Mouse (Mus musculus) bone marrow macrophage, adult 2 months (primary cell): ENCODE data around the gene Cyp8b1.

Experiments
- CTCF ChIP-seq: IDR thresholded peaks from 2 replicates; pipeline ENCODE4 v1.5.1; 2012; ENCODE audit warnings: low read depth, mild to moderate bottlenecking, low read length, moderate library complexity
- POLR2A ChIP-seq: IDR thresholded peaks from 2 replicates; pipeline ENCODE4 v1.6.1; 2012; ENCODE audit warnings: mild to moderate bottlenecking, low read depth, low read length, borderline replicate concordance

DNA sequence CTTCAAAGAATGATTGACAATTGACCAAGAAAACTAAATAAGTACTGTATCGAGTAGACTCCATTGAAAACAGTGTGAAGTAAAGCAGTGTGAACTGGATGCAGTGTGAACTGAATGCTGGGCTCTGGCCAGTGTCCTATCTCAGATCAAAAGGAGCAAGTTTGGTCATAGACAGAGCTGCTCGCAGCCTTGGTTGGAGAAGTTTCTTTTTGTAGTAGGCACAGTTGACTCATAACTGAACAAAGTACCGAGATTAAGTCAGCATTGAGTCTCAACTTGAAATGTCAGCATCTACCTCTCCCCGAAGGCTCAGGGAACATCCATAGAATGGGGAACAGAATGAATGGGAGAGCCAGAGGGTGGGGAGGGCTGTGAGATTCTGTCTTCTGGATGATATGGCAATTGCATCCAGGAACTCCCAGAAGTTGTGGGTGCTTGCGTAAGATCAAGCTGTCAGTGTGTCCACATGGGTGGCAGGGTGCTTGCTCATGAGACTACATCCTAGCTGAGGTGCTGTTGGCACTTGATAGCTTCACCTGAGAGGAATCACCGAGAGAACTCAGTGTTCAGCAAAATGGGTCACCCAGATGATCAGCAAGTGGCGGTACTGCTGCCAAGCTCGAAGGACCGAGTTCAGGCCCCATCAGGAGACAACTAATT lies 8.9 kb upstream of the Cyp8b1 start:
- TF ChIP-seq CTCF: no peak
- no peak for TF ChIP-seq POLR2A
